Mouse (Mus musculus) bone marrow, adult 2 months (tissue): Measurements from ENCODE around the gene Dennd1a. TPM values are rescaled to one million over a fixed set of nuclear protein-coding genes. Genes with fewer than 3 reads are reported as not detected.

Source experiments
- H3K27ac ChIP-seq: fragments of 200-500 bp; 2 replicates; pipeline ENCODE4 v1.5.1; 2012; ENCODE audit warnings: low read depth, mild to moderate bottlenecking, control low read depth, inconsistent platforms, low read length; ENCODE audit not compliant: control insufficient read depth, poor library complexity, insufficient read depth
- H3K4me1 ChIP-seq: fragments of 200-500 bp; 2 replicates; pipeline ENCODE4 v1.6.1; 2011; ENCODE audit warnings: low read length; ENCODE audit not compliant: control insufficient read depth, insufficient read depth
- H3K4me3 ChIP-seq: fragments of 200-500 bp; replicated peaks from 2 replicates; pipeline ENCODE3; 2011; ENCODE audit warnings: mild to moderate bottlenecking, low read depth, low read length, control low read depth; ENCODE audit not compliant: control insufficient read depth
- CTCF ChIP-seq: fragments of 200-500 bp; IDR thresholded peaks from 2 replicates; pipeline ENCODE4 v1.5.1; 2011; ENCODE audit warnings: low read length, control low read depth; ENCODE audit not compliant: control insufficient read depth, insufficient read depth
- POLR2A ChIP-seq: fragments of 200-500 bp; IDR thresholded peaks from 2 replicates; pipeline ENCODE4 v1.6.1; 2011; ENCODE audit warnings: low read depth, mild to moderate bottlenecking, control low read depth, low read length, borderline replicate concordance; ENCODE audit not compliant: control insufficient read depth
- WGBS: fragments of 180-500 bp; shearing (Covaris S2); methylation state at CpG from one replicate; pipeline ENCODE4 v1.1.7; 2018; 5-methylcytosine and 5-hydroxymethylcytosine counted together
- polyA plus RNA-seq: library from polyadenylated mRNA; stranded (reverse); fragments of >200 nt; gene quantifications from 2 replicates; pipeline ENCODE4 v1.2.4, GENCODE M21; 2011; ENCODE audit warnings: low replicate concordance; ENCODE audit not compliant: missing spikeins, insufficient read depth, insufficient read length

Dennd1a gene
- polyA plus RNA-seq, 1 experiment: 22.9 TPM

DNA sequence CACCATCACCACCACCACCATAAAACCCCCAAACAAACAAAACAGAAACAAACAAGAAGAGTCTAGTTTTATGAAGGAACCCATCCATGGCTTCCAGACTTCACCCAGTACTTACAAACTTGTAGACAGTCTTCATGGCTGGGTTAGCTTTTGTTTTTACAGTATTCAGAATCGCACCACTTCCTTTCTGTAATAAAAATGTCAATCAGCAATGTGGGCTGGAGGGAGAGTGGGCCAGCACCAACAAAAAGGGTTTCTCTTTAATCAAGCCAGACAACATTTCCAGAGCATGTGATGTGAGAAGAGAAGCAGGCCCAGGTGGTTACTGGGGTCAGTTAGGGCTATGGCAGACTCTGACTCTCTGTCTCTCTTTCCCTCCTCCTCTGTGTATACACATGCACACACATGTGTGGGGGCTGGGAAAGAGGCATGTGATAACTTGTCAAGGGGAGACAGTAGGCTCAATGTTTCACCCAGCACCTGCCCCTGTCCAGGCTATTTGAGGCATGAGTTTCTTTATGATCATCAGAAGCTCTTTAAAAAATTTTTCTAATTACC is 433.2 kb downstream of the Dennd1a start:
- H3K4me1 ChIP-seq: no peaks in the 10 kb centered on the region
- TF ChIP-seq CTCF (no peak), POLR2A (no peak)
- no peak overlapping the region for H3K4me3 ChIP-seq
- WGBS: 34% methylated on average over 1 of the region's 1 CpGs
- no peak overlapping the region for H3K27ac ChIP-seq

DNA sequence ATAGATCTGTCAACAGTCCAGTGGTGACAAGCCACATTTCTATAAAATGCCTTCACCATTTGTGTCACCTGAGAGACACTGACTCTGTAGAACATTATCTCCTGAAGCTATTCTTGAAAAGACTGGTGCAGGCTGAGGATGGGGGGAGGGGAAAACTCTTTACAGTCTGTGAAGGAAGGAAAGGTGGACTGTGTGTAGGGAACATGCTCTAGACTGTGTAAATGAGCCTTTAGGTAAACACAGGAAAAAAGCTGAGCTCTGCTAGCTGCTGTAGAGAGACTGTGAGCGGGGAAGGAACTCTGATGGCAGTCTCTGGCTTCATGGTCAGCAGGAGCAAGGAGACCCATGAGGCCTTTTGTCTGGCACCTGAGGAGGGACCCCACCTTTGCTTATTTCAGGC is 436.6 kb downstream of the Dennd1a start:
- 90% methylated on average over 1 of the region's 1 CpGs for WGBS
- Histone ChIP-seq H3K27ac (no peak overlapping the region), H3K4me3 (no peak overlapping the region), H3K4me1 (no peaks in the 10 kb centered on the region)
- TF ChIP-seq CTCF (no peak), POLR2A (no peak)

DNA sequence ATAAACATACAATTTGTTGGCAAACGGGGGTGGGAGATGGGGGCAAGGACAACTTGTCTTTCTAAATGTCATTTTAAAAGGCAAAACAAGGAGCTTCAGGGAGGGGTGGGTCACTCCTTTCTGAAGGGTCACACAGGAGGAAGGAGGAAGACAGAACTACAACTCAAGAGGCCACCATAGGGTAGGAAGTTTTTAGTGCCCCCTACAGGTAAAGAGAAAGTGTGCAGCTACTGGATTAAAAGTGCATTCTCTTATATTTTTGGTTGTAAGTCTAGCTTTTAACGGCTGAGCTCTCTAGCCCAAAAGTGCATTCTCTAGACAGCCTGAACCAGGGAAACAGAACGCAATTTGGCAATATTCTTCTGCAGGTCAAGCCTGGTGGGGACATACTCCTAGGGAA is 437.8 kb downstream of the Dennd1a start:
- Histone ChIP-seq H3K4me1 (no peaks in the 10 kb centered on the region), H3K27ac (no peak overlapping the region), H3K4me3 (no peak overlapping the region)
- 88% methylated on average over 3 of the region's 3 CpGs for WGBS
- TF ChIP-seq POLR2A (no peak), CTCF (no peak)

DNA sequence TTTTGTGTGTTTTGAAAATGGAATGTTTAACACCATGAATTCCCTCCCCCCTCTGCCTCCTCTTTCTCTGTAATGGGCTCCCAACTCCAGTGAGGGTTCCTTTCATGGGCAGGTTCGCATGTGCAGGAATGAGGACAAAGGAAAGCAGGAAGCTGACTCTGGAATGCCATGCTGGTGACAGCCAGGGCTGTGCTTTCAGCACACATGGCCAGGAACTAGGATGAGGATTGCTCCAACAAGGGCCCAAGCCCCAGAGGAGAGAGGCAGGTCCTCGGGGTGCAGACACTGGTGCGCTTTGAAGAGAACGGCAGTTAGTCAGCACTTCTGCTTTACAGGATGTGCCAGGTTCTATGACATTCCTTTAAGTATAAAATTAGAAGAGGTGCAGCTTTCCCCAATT is 444.5 kb downstream of the Dennd1a start:
- no peak for TF ChIP-seq CTCF
- no peak for TF ChIP-seq POLR2A
- H3K4me1 ChIP-seq: no peaks in the 10 kb centered on the region
- H3K27ac ChIP-seq: no peak overlapping the region
- no peak overlapping the region for H3K4me3 ChIP-seq
- 27% methylated on average over 4 of the region's 4 CpGs for WGBS

DNA sequence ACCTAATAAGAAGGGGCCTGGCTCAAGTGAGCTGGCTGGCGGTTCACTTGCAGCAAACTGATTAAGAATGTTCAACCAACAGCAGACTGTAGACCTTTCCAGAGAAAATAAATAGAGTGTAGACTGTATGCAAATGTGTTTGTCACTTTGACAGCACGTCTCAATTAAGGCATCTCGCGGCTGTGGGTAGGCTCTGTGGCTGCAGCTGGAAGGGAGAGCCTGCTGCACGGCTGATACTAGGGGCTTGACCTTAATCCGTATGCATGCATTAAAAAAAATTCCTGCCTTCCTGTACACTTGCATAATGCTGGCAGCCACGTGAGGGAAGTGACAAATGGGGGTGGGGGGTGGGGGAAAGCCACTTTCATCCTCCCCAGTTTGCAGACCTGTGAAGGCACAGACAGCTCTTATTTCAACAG is 445.0 kb downstream of the Dennd1a start:
- 20% methylated on average over 7 of the region's 7 CpGs for WGBS
- no peaks in the 10 kb centered on the region for H3K4me1 ChIP-seq
- no peak overlapping the region for H3K4me3 ChIP-seq
- TF ChIP-seq POLR2A (no peak), CTCF (no peak)
- H3K27ac ChIP-seq: no peak overlapping the region

DNA sequence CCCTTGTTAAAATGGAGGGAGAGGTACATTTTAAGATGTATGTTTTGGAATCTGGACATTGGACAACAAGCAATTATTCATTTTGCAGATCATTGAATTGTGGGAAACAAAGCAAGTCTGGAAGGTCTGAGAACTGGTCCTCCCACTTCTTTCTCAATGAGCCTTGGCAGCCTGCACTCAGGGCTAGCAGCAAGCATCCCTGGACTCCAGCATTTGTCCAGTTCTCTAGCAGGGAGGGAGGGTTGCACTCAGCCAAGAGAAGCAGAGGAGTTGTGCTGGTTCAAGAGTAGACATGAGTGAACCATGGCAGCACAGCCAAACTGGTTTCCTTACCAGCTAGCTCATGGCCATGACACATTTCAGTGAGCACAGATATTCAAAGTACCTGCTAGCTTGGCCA is 447.3 kb downstream of the Dennd1a start:
- Histone ChIP-seq H3K4me1 (no peaks in the 10 kb centered on the region), H3K4me3 (no peak overlapping the region), H3K27ac (no peak overlapping the region)
- TF ChIP-seq POLR2A (no peak), CTCF (no peak)

DNA sequence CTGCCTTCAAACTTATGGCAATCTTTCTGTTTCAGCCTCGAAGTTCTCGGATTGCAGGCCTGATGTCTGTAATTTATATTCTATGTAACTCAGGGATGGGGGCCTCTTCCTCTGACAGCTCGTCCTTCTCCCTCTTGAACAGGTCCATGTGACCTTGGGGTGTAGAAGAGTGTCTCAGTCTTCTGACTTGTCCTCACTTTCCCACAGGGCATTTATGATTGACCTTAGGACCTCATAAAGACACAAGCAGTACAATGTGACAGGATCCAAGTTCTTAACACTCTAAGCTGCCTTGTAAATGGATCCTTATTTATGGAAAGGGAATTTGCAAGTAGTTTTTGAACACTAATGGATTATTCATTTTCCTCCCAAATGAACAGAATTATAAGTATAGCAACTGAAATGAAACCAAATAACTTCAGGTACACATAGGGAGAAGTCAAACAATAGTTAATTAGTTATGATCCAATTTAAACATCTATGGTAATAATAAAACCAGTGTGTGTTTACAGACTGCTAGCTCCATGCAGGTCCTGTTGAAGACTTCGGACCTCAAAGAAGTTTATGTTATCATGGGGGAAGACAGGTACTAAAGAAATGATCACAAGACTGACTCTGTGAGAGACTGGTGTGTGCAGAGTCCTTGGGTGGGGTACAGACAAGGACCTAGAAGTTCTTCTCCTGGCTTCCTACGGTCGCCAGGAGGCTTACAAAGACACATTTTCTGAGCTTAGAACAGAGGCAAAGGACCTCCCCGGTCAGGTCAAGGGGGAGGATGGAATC is 448.8 kb downstream of the Dennd1a start:
- no peak overlapping the region for H3K27ac ChIP-seq
- 81% methylated on average over 7 of the region's 7 CpGs for WGBS

DNA sequence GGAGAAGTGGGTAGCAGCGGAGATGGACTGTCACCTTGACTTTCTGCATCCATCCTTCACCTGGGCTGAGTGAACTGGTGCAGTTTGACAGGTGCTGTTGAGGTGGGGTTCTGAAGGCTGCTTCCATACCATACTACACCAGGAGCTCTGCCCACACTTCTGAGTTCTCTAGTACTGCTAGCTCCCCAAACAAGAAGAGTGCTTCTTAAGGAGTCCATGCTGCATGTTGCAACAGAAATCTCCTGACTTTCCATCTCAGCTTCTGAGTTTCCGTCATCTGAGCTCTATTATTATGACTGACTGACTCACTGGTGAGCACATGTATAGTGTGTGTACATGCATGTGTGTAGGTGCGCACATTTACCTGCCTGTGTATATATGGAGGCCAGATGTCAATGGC is 449.6 kb downstream of the Dennd1a start:
- no peak overlapping the region for H3K27ac ChIP-seq

More for the DNA sequence above, 448.8 kb downstream of the Dennd1a start:
- TF ChIP-seq POLR2A: no peak
- no peak for TF ChIP-seq CTCF
- Histone ChIP-seq H3K4me3 (no peak overlapping the region), H3K4me1 (no peaks in the 10 kb centered on the region)

More for the DNA sequence above, 449.6 kb downstream of the Dennd1a start:
- 87% methylated on average over 3 of the region's 3 CpGs for WGBS
- no peak overlapping the region for H3K4me3 ChIP-seq
- no peak for TF ChIP-seq POLR2A
- no peak for TF ChIP-seq CTCF
- H3K4me1 ChIP-seq: no peaks in the 10 kb centered on the region
